Mouse (Mus musculus) myocyte (in vitro differentiated cells): ENCODE data around the gene Dnajb9.

Experiments
- CEBPB ChIP-seq: IDR thresholded peaks from 2 replicates; pipeline ENCODE4 v1.6.1; 2011; ENCODE audit warnings: mild to moderate bottlenecking, moderate library complexity; ENCODE audit not compliant: poor library complexity, insufficient read depth, severe bottlenecking
- E2F4 ChIP-seq: IDR thresholded peaks from one replicate; pipeline ENCODE4 v1.6.1; 2011; ENCODE audit warnings: mild to moderate bottlenecking, control low read depth, moderate library complexity; ENCODE audit not compliant: insufficient read depth
- POLR2A ChIP-seq: IDR thresholded peaks from one replicate; pipeline ENCODE4 v1.6.1; 2011; ENCODE audit warnings: low read depth, mild to moderate bottlenecking, control low read depth, moderate library complexity; ENCODE audit not compliant: insufficient read length
- SRF ChIP-seq: IDR thresholded peaks from one replicate; pipeline ENCODE4 v1.6.1; 2011; ENCODE audit warnings: low read depth; ENCODE audit not compliant: control insufficient read depth, insufficient read length
- TCF12 ChIP-seq: IDR thresholded peaks from one replicate; pipeline ENCODE4 v1.6.1; 2011; ENCODE audit warnings: mild to moderate bottlenecking, control low read depth; ENCODE audit not compliant: poor library complexity, insufficient read depth, severe bottlenecking
- USF1 ChIP-seq: IDR thresholded peaks from one replicate; pipeline ENCODE4 v1.6.1; 2011; ENCODE audit warnings: low read depth, mild to moderate bottlenecking, control low read depth, moderate library complexity

DNA sequence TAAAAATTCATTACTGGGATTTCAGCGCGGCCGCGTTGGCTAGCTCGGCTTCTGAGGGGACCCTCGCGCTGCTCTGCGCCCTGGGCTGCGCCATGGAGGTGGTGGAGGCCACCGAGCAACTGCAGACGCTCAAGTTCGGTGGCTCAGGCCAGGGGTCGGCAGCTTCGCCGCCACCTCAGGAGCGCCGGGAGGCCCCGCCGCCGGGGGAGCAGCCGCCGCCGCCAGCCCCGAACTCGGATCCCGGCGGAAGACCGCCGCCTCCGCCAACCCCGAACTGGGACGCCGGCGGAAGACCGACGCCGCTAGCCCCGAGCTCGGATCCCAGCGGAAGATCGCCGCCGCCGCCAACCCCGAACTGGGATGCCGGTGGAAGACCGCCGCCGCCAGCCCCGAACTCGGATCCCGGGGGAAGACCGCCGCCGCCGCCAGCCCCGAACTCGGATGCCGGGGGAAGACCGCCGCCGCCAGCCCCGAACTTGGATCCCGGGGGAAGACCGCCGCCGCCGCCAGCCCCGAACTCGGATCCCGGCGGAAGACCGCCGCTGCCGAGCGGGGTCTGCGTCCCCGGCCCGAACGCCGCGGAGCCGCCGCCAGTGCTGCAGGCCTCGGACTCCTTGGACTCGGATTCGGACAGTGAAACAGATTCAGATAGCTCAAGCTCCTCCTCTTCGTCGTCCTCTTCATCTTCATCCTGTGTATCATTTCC lies 11.7 kb upstream of the Dnajb9 start:
- TF ChIP-seq TCF12 (no peak), POLR2A (no peak), CEBPB (no peak), E2F4 (no peak), SRF (no peak), USF1 (no peak)
